Mouse (Mus musculus) left cerebral cortex, postnatal 10 days (tissue): ENCODE data around the gene Dtd2. TPM values are rescaled to one million over a fixed set of nuclear protein-coding genes. Genes with fewer than 3 reads are reported as not detected.

Experiments
- DNase-seq, 2 experiments: peaks; one replicate each; pipeline ENCODE4 v3.0.0; 2021 to 2022; ENCODE audit warnings: low spot score in 2 of 2, mixed read lengths in 1 of 2; ENCODE audit errors: extremely low spot score in 1 of 2
- intact Hi-C: fragments of 180-260 bp; cut with DNase I; formaldehyde crosslinking; loops from one replicate; pipeline ENCODE4 v1.15.1; 2025
- total RNA-seq, 2 experiments: library from RNA; stranded (reverse); gene quantifications; 2 replicates each; pipeline ENCODE4 v1.2.3; 2021

Gene Dtd2
- 10 to 100 TPM; 10.0 to 11.1 TPM for total RNA-seq

GRCm38 (mm10) chr12:52005877-52006632 is at the start of gene Dtd2:
Gene Dtd2 (minus strand): TSS chr12:52006501.
- DNase-seq: peak; percentile 91 to 95
- intact Hi-C loops: no loop called here

- DNase-seq: no peak
- intact Hi-C loops: no loop called here
Measured at GRCm38 (mm10) chr12:52049324-52049723, 43.0 kb upstream of the Dtd2 start.

DNA sequence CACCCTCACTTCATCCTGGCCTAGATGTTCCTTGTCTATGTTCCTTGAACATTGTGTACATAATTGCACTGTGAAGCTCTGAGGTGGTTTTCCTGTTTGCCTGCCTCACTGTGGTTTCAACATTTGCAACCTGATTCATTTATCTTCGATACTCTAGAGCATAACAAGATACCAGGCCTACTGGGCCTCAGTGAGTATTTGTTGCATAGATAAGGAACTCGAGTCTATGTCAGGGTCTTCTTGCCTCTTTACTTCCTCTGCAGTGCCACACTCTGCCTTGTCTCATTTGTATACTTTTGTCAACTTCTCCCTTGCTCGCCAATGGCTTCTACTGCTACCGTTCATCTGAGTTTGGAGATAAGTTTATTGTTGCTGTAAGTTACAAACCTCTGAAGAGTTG is 40.1 kb upstream of the Dtd2 start:
- DNase-seq: no peak
- intact Hi-C loops: no loop called here

DNA sequence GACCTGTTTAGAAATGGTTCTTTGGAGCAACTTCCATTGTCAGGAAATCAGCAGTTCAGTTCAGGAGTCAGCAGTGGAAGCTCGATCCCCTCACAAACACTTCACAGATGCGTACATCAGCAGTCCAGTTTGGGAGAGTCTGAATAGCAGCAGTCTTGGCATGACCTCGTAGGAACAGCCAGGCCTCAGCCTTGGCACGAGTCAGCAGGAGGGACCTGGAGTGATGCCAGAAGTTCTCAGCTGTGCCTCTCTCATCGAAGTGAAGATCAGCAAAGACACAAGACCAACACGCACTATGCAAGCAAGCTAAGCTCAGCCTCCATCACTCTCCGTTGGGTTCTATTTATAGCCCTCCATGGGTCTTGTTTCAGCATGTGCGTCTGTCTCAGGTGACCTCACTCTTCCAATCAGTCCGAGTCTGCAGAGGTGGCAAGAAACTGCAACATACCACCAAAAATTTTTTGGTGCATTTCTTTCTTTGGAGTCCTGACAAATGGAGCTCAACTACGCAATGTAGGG is 36.6 kb upstream of the Dtd2 start:
- intact Hi-C loops: no loop called here

DNA sequence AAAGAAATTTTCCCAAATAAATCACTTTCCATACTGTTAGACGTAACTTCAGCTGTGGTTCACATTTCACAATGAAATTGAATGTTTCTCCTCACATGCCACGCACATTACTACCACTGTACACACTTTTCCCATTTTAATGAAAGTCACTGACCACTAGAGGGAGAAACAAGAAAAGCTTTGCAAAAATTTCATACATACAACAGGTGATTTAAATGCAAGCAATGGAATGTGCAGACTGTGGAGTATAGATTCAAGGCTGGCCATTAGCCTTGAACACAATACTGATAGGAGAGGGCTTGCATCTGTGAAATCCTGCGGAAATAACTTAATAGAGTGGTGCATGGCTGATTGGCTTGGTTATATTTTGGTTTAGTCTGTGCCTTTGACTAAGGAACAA is 32.1 kb upstream of the Dtd2 start:
- peak in 1 of 2 experiments; percentile 16 for DNase-seq
- intact Hi-C loops: loop anchor here (5.0 to 10.0 kb wide), 4 partner anchors 464 to 856 kb away; partner anchors contain the start of gene Arhgap5

More for the DNA sequence above, 36.6 kb upstream of the Dtd2 start:
- peak; percentile 4 to 46 for DNase-seq

GRCm38 (mm10) chr12:52034956-52035355 is 28.7 kb upstream of the Dtd2 start:
- intact Hi-C loops: loop anchor here (5.0 to 10.0 kb wide), 4 partner anchors 467 to 860 kb away; partner anchors contain the start of gene Arhgap5
- DNase-seq: no peak

DNA sequence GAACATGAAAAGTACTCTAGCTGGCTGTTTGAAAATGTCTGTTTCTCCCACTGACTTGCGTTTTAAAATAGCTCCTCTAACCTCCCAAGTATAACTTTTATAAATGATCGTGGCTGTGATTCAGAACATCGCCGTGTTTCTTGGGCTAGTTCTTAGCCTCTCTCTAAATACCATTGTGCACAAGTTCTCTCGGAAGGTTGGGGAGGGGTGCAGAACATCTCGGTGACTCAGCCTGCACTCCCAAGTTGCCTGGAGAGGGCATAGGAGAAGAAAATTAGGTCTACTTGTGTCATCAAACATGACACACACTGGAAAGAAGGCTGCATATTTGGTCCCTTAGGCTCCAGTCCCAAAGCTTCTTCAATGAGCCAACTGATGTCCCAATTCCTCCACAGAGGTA is 26.0 kb upstream of the Dtd2 start:
- intact Hi-C loops: loop anchor here (10.0 kb wide), 2 partner anchors 573 to 863 kb away; no protein-coding TSS in a partner anchor
- DNase-seq: no peak

GRCm38 (mm10) chr12:52027963-52028362 is 21.7 kb upstream of the Dtd2 start, which contains the start of gene Gpr33:
Gene Gpr33 (minus strand): TSS chr12:52028063.
- DNase-seq: no peak
- intact Hi-C loops: no loop called here

GRCm38 (mm10) chr12:52014494-52015029 is 8.3 kb upstream of the Dtd2 start:
- intact Hi-C loops: loop anchor here (5.0 to 10.0 kb wide), 2 partner anchors 623 to 820 kb away; no protein-coding TSS in a partner anchor
- DNase-seq: no peak

GRCm38 (mm10) chr12:52014044-52014443 is 7.7 kb upstream of the Dtd2 start:
- no peak for DNase-seq
- intact Hi-C loops: loop anchor here (5.0 to 10.0 kb wide), 2 partner anchors 623 to 821 kb away; no protein-coding TSS in a partner anchor

DNA sequence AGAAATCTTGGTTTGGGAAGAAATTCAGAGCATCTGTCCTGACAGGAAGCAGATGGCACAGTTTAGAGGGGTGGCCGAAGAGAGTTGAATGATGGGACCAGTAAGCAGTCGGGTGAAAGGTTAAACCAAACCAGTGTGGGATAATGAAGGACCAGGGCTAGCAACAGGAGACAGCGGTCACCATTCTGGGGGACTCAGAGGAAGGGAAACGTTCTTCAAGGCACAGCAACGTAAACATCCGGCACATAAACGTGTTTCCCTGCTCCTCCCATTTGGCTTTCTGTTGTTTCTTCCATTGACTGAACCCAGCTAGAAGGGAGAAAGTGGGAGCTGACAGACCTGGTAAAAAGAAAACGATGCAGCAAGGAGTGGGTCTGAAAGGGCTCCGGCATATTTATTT is 7.0 kb upstream of the Dtd2 start:
- intact Hi-C loops: loop anchor here (5.0 to 10.0 kb wide), 2 partner anchors 624 to 822 kb away; no protein-coding TSS in a partner anchor

GRCm38 (mm10) chr12:52012159-52012558 is 5.9 kb upstream of the Dtd2 start:
- intact Hi-C loops: loop anchor here (5.0 to 10.0 kb wide), 2 partner anchors 625 to 823 kb away; no protein-coding TSS in a partner anchor
- DNase-seq: no peak

More for the DNA sequence above, 7.0 kb upstream of the Dtd2 start:
- no peak for DNase-seq

DNA sequence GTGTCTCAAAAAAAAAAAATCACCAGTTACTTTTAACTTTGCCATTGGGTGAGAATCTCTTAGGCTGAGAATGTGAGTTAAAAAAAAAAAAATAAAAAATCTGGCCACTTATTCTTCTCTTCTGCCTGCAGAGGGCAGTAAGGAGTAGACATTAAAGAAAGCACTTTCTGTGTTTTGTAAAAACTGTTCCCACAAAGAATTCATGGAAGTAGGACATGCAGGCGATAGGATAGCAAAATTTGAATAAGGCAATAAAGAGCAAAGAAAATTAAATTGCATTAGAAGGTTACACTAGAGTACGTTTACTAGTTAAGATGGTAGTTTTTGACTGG is 4.3 kb upstream of the Dtd2 start:
- intact Hi-C loops: loop anchor here (5.0 to 10.0 kb wide), 2 partner anchors 627 to 824 kb away; no protein-coding TSS in a partner anchor

DNA sequence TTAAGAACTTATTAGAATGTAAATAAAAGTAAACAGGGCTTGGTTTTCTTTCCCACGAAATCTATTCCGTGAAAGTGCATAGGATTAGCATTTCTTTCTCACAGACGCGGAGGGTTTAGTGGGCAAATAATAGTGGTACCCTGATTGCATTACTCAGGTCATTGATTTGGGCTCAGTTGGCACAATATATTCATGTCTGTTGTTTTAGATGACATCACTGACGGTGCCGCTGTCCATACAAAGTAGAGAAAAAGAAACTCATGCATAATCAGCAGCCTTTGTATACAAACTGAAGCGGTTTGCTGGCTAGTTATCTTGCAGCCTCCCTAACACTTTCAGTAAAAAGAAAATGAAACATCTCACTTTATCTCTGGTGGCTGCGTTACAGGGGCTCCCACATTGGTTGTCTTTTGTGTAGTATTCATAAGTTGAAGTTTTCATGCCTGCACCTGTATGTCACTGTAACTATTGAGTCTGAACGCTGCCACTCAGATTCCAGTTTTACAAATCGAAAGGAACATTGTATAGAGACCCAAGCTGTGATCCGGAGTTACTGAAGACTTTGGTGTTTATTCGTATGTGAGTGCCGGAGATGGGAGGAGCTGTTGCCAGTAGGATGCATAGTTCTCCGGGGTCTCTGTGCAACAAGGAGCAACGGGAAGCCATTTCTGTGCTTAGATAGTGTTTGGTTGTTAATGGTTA is 3.8 kb upstream of the Dtd2 start:
- intact Hi-C loops: loop anchor here (5.0 to 10.0 kb wide), 2 partner anchors 627 to 825 kb away; no protein-coding TSS in a partner anchor
- no peak for DNase-seq

More for the DNA sequence above, 4.3 kb upstream of the Dtd2 start:
- DNase-seq: peak in 1 of 2 experiments; percentile 34

GRCm38 (mm10) chr12:52006633-52006994 is 313 bp upstream of the Dtd2 start:
- intact Hi-C loops: no loop called here
- DNase-seq: no peak

GRCm38 (mm10) chr12:52002746-52003145 is 3.6 kb downstream of the Dtd2 start:
- intact Hi-C loops: no loop called here

GRCm38 (mm10) chr12:52001544-52001943 is 4.8 kb downstream of the Dtd2 start:
- intact Hi-C loops: no loop called here
- DNase-seq: peak; percentile 53 to 83

More at GRCm38 (mm10) chr12:52002746-52003145, 3.6 kb downstream of the Dtd2 start:
- no peak for DNase-seq

DNA sequence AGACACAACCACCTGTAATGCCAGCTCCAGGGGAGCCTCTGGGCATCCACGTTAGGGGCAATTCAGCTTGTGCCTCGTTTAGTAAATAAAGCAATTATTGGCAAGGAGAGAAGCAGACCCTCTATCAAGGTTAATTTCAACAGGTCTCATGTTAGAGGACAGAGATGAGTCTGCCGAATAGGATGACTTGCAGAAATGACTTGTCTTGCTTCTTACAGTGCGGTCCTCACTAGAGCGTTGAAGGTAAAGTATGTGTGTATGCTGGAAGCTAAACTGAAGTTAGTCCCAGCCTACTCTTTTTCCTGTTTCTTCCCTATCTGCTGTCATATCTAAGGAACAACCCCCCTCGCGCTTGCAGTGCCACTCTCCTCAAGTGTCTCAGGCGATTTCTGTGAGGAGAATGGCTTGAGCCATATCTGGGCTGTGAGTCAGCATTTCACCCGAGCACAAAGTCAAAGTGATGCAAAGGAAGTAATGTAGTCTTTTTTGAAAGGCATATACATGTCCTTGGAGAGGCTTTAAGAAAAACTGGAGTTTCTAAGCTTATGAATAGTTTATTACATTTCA is 7.9 kb downstream of the Dtd2 start:
- DNase-seq: no peak
- intact Hi-C loops: no loop called here
